Mouse (Mus musculus) megakaryocyte, adult 5-6 weeks (primary cell): ENCODE measurements around the gene Slc2a4. TPM values are rescaled to one million over a fixed set of nuclear protein-coding genes. Genes with fewer than 3 reads are reported as not detected.
A peak's percentile ranks its signal among the peaks of the same experiment; 100 is the strongest.

Experiments used
- ATAC-seq: 2 replicates; pipeline ENCODE4 v1.8.0; 2016; ENCODE audit warnings: mild to moderate bottlenecking, inconsistent platforms; ENCODE audit not compliant: poor library complexity, severe bottlenecking
- total RNA-seq, 2 experiments: library from RNA; stranded (forward) in 1 of 2; stranded (reverse) in 1 of 2; fragments of 153-499, 151-499 nt in 1 of 2; fragments of 221-1000, 200-1000 nt in 1 of 2; gene quantifications; 2 replicates each; pipeline versions ENCODE4 v1.2.3 to v1.2.4; 2015 to 2017

Slc2a4 gene
- total RNA-seq (2015) (not detected in 2 replicates), total RNA-seq (2017) (0.07 TPM in 1 of 2 replicates, not detected in the other)

GRCm38 (mm10) chr11:69948066-69948762, at the start of gene Slc2a4:
Gene Slc2a4, minus strand, starts transcription at chr11:69948188.
- peak; percentile 88 for ATAC-seq

- ATAC-seq: peak; percentile 38
Measured at GRCm38 (mm10) chr11:69997070-69997509, 49.1 kb upstream of the Slc2a4 start.

- no peak for ATAC-seq
Measured at GRCm38 (mm10) chr11:69996161-69997061, 48.4 kb upstream of the Slc2a4 start.

GRCm38 (mm10) chr11:69995391-69995960, 47.5 kb upstream of the Slc2a4 start, which contains the start of gene Phf23:
Gene Phf23, plus strand, starts transcription at chr11:69995777.
- peak; percentile 58 for ATAC-seq

- ATAC-seq: no peak
Measured at GRCm38 (mm10) chr11:69994401-69995090, 46.6 kb upstream of the Slc2a4 start.

GRCm38 (mm10) chr11:69992932-69993331, 44.9 kb upstream of the Slc2a4 start:
- no peak for ATAC-seq

- ATAC-seq: no peak
Measured at GRCm38 (mm10) chr11:69992396-69992795, 44.4 kb upstream of the Slc2a4 start.

- 0 out of 2 replicates have a peak, but pooled peaks have one; percentile 0 for ATAC-seq
Measured at GRCm38 (mm10) chr11:69991711-69992110, 43.7 kb upstream of the Slc2a4 start.

- peak; percentile 69 for ATAC-seq
Measured at GRCm38 (mm10) chr11:69990850-69991691, 43.1 kb upstream of the Slc2a4 start, which contains the start of gene Gabarap. Gene Gabarap, plus strand, starts transcription at chr11:69991143.

- no peak for ATAC-seq
Measured at GRCm38 (mm10) chr11:69989949-69990348, 42.0 kb upstream of the Slc2a4 start.

- no peak for ATAC-seq
Measured at GRCm38 (mm10) chr11:69984431-69984830, 36.4 kb upstream of the Slc2a4 start.

GRCm38 (mm10) chr11:69983377-69983776, 35.4 kb upstream of the Slc2a4 start:
- ATAC-seq: no peak

GRCm38 (mm10) chr11:69982877-69983276, 34.9 kb upstream of the Slc2a4 start:
- no peak for ATAC-seq

GRCm38 (mm10) chr11:69982225-69982624, 34.2 kb upstream of the Slc2a4 start, which contains the start of gene Elp5:
Gene Elp5, minus strand, starts transcription at chr11:69982517.
- ATAC-seq: no peak

- no peak; the same call in 1 of the 2 replicates for ATAC-seq
Measured at GRCm38 (mm10) chr11:69981141-69981762, 33.3 kb upstream of the Slc2a4 start, which contains the start of gene Ctdnep1. Gene Ctdnep1, plus strand, starts transcription at chr11:69981156.

- peak; percentile 88 for ATAC-seq
Measured at GRCm38 (mm10) chr11:69980196-69981140, 32.5 kb upstream of the Slc2a4 start.

- no peak for ATAC-seq
Measured at GRCm38 (mm10) chr11:69979827-69980195, 31.8 kb upstream of the Slc2a4 start.

GRCm38 (mm10) chr11:69976271-69976670, 28.3 kb upstream of the Slc2a4 start:
- no peak for ATAC-seq
